In genomic region chr14:32463211-32464040, GRCm38 (mm10) we compare ENCODE assay signal across 11 mouse cellular contexts. TPM values are rescaled to one million over a fixed set of nuclear protein-coding genes. Genes with fewer than 3 reads are reported as not detected.
DNase-seq lines count a peak whose midpoint lies in the region; ATAC-seq and TF ChIP-seq lines count a peak whose summit lies in the region.
"Had no signal": no experiment of that assay in that cellular context is flagged by ENCODE, and none has a peak within 500 bp of the region (broad histone marks: within the 10 kb centered on the region; RNA-seq: fewer than 3 reads in every experiment).

No protein-coding gene starts in this region.

- peak overlapping the region; percentile 81 for H3K4me3 ChIP-seq in E14TG2a.4 (replicated peaks; ENCODE audit: low read length)
- peak overlapping the region; percentile 73 to 76; a peak in 2 of 4 replicates for H3K4me3 ChIP-seq in ES-E14 (ENCODE audit: insufficient read depth in 1 of 2, low read depth in 1 of 2, low read length in 2 of 2, poor library complexity in 1 of 2, severe bottlenecking in 1 of 2)
- H3K4me3 ChIP-seq in forebrain, embryonic 15.5 days: peak overlapping the region; percentile 40
- H3K4me3 ChIP-seq in midbrain, embryonic 10.5 days: peak overlapping the region; percentile 53

- WGBS in forebrain, embryonic 15.5 days: 2% methylated on average over 74 of the region's 74 CpGs
- 3% methylated on average over 74 of the region's 74 CpGs for WGBS in midbrain, embryonic 10.5 days

- H3K36me3 ChIP-seq in E14TG2a.4 (ENCODE audit: insufficient read depth, low read length) (no peaks in the 10 kb centered on the region), ES-E14 (ENCODE audit: control insufficient read depth, insufficient read depth, low read length, poor library complexity, severe bottlenecking) (no peaks in the 10 kb centered on the region)
- no peaks in the 10 kb centered on the region for H3K36me3 ChIP-seq in forebrain, embryonic 15.5 days
- no peaks in the 10 kb centered on the region for H3K36me3 ChIP-seq in midbrain, embryonic 10.5 days

- no peak overlapping the region for H3K27ac ChIP-seq in ES-E14 (ENCODE audit: insufficient read depth, low read depth, low read length, poor library complexity, severe bottlenecking)
- no peak overlapping the region for H3K27ac ChIP-seq in forebrain, embryonic 15.5 days (replicated peaks)
- H3K27ac ChIP-seq in midbrain, embryonic 10.5 days (replicated peaks): no peak overlapping the region
- H3K27ac ChIP-seq: macrophage had no signal

- H3K4me2 ChIP-seq in forebrain, embryonic 15.5 days (replicated peaks): peak overlapping the region; percentile 59

- H3K4me1 ChIP-seq in E14TG2a.4 (replicated peaks; ENCODE audit: low read depth, low read length): peaks cover 45% of the 10 kb centered on the region
- H3K4me1 ChIP-seq in ES-E14 (ENCODE audit: control insufficient read depth in 2 of 2, insufficient read depth in 2 of 2, low read length in 2 of 2, poor library complexity in 1 of 2): peaks cover 0 to 16% of the 10 kb centered on the region in 2 experiments; a peak in 1 of 4 replicates
- H3K4me1 ChIP-seq in forebrain, embryonic 15.5 days: peaks cover 32% of the 10 kb centered on the region
- H3K4me1 ChIP-seq in midbrain, embryonic 10.5 days: peaks cover 36% of the 10 kb centered on the region

- peaks cover 89% of the 10 kb centered on the region for H3K27me3 ChIP-seq in E14TG2a.4 (ENCODE audit: insufficient read depth, low read length)
- peaks cover 92% of the 10 kb centered on the region for H3K27me3 ChIP-seq in forebrain, embryonic 15.5 days
- peaks cover 100% of the 10 kb centered on the region for H3K27me3 ChIP-seq in midbrain, embryonic 10.5 days (ENCODE audit: low read depth, poor library complexity, severe bottlenecking)

- peak; percentile 19 for DNase-seq in ES-E14 (ENCODE audit: low read depth, low spot score)
- peak; percentile 33 for DNase-seq in midbrain, embryonic 10.5 days (ENCODE audit: low spot score)
- no peak for DNase-seq in spleen, postnatal 4 days (ENCODE audit: low spot score in 2 of 2)
- DNase-seq in urinary bladder, postnatal 4 days (ENCODE audit: low spot score in 2 of 2): no peak
- DNase-seq: cerebellum, adult 8-10 months; gastrocnemius, postnatal 25 days; kidney, postnatal 36 days had no signal

- in situ Hi-C loops in ES-E14 (cut with MboI; ENCODE audit: low sequenced_read_pairs in 2 of 2, unreplicated experiment in 2 of 2): no loop called here

- H3K9me3 ChIP-seq in E14TG2a.4 (ENCODE audit: low read length) (no peaks in the 10 kb centered on the region), ES-E14 (ENCODE audit: control insufficient read depth, insufficient read depth, low read depth, low read length) (no peaks in the 10 kb centered on the region)
- H3K9me3 ChIP-seq in forebrain, embryonic 15.5 days: no peaks in the 10 kb centered on the region
- no peaks in the 10 kb centered on the region for H3K9me3 ChIP-seq in midbrain, embryonic 10.5 days (replicated peaks)

- ATAC-seq in forebrain, embryonic 15.5 days (replicated peaks): no peak
- no peak for ATAC-seq in monocyte, adult 5-6 weeks (replicated peaks; ENCODE audit: insufficient number of reproducible peaks, low FRiP score, low TSS enrichment, poor library complexity, severe bottlenecking)

- peak overlapping the region; percentile 2; the same call in 1 of the 2 replicates for H3K9ac ChIP-seq in ES-E14 (ENCODE audit: insufficient read depth, low read depth, low read length, poor library complexity, severe bottlenecking)
- H3K9ac ChIP-seq in forebrain, embryonic 15.5 days (replicated peaks): no peak overlapping the region

- TF ChIP-seq CTCF in E14TG2a.4 (conservative IDR thresholded peaks at IDR 0.05; ENCODE audit: low read length): no peak

TF ChIP-seq in ES-E14, 5 proteins besides CTCF, POLR2A, EP300 and RAD21:
- TF ChIP-seq ZNF384 (IDR thresholded peaks at IDR 0.05; ENCODE audit: low read depth, low read length) (no peak), MAFK (IDR thresholded peaks at IDR 0.05; ENCODE audit: insufficient read depth, low read depth, low read length) (no peak), CHD2 (IDR thresholded peaks at IDR 0.05; ENCODE audit: low read depth, low read length) (no peak), ZC3H11A (IDR thresholded peaks at IDR 0.05; ENCODE audit: borderline replicate concordance, low read depth, low read length) (no peak), HCFC1 (IDR thresholded peaks at IDR 0.05; ENCODE audit: borderline replicate concordance, insufficient read depth, low read length) (no peak)

RNA-seq across cellular contexts. Expression of gene Slc18a3, which starts 1.2 kb away (rescaled TPM):
- 1.0 and 2.5 TPM in 2 replicates for total RNA-seq in ES-E14 (2012; rRNA removed)
- 1.3 and 1.6 TPM in 2 replicates for polyA plus RNA-seq in forebrain, embryonic 15.5 days (2015; fragmentation: Nextera tagmentation; extraction: Ambion mirVana)
- polyA plus RNA-seq in midbrain, embryonic 10.5 days (2016; fragmentation: Nextera tagmentation; extraction: Ambion mirVana): 0.41 and 0.77 TPM in 2 replicates
- not detected in 3 replicates for total RNA-seq in monocyte, adult 5-6 weeks (2017)
- total RNA-seq: gastrocnemius, postnatal 25 days had no signal
- polyA plus RNA-seq: macrophage had no signal

RNA-seq across cellular contexts. Expression of gene Chat, which starts 2.4 kb away (rescaled TPM):
- 0.09 and 0.11 TPM in 2 replicates for total RNA-seq in ES-E14 (2012; rRNA removed)
- polyA plus RNA-seq in forebrain, embryonic 15.5 days (2015; fragmentation: Nextera tagmentation; extraction: Ambion mirVana): 0.15 and 0.34 TPM in 2 replicates
- polyA plus RNA-seq in midbrain, embryonic 10.5 days (2016; fragmentation: Nextera tagmentation; extraction: Ambion mirVana): 0.07 and 0.10 TPM in 2 replicates
- total RNA-seq in monocyte, adult 5-6 weeks (2017): not detected in 3 replicates
- total RNA-seq: gastrocnemius, postnatal 25 days had no signal
- polyA plus RNA-seq: macrophage had no signal

RNA-seq across cellular contexts. Expression of gene Ercc6, which starts 49.9 kb away (rescaled TPM):
- total RNA-seq in ES-E14 (2012; rRNA removed): 20.4 and 23.0 TPM in 2 replicates
- 28.1 and 28.5 TPM in 2 replicates for polyA plus RNA-seq in forebrain, embryonic 15.5 days (2015; fragmentation: Nextera tagmentation; extraction: Ambion mirVana)
- polyA plus RNA-seq in midbrain, embryonic 10.5 days (2016; fragmentation: Nextera tagmentation; extraction: Ambion mirVana): 26.0 and 27.8 TPM in 2 replicates
- 18.7 to 28.1 TPM (median 23.0 TPM) in 3 replicates for total RNA-seq in monocyte, adult 5-6 weeks (2017)

Comparison
In these comparisons a context has a peak if more than half of its experiments do, and no peak if none do; other contexts are left out.
1. DNase-seq: peak in ES-E14 (single experiment) and midbrain, embryonic 10.5 days (single experiment); none in spleen, postnatal 4 days (0 of 2) and urinary bladder, postnatal 4 days (0 of 2).
2. Peak in every context shown above with its lines, with median percentiles within 50 percentile points of each other: H3K4me3 ChIP-seq.